Mouse (Mus musculus): ENCODE results near the gene Adcy10. TPM values are rescaled to one million over a fixed set of nuclear protein-coding genes. Genes with fewer than 3 reads are reported as not detected.
A peak's percentile ranks its signal among the peaks of the same experiment; 100 is the strongest.

Adcy10 gene
- 0.18 TPM in 1 of 2 replicates, not detected in the other for polyA plus RNA-seq (2015; fragmentation: Nextera tagmentation; extraction: Ambion mirVana)

- ATAC-seq (ENCODE audit: insufficient number of reproducible peaks, insufficient read depth, low FRiP score, low TSS enrichment, low read depth), result no peak
- H3K27me3 ChIP-seq, result no peaks in the 10 kb centered on the region
Observed at GRCm38 (mm10) chr1:165484688-165485233, at the start of gene Adcy10. Adcy10 (plus strand) TSS chr1:165485183.

GRCm38 (mm10) chr1:165438289-165439021 is 46.5 kb upstream of the Adcy10 start:
- WGBS, result 98% methylated on average over 1 of the region's 1 CpGs
- Histone ChIP-seq H3K9ac (no peak overlapping the region), H3K4me1 (no peaks in the 10 kb centered on the region), H3K4me3 (no peak overlapping the region), H3K9me3 (peaks cover 6% of the 10 kb centered on the region; the same call in 1 of the 2 replicates), H3K4me2 (no peak overlapping the region), H3K27ac (no peak overlapping the region), H3K36me3 (no peaks in the 10 kb centered on the region), H3K27me3 (no peaks in the 10 kb centered on the region)
- no peak for ATAC-seq (ENCODE audit: insufficient number of reproducible peaks, insufficient read depth, low FRiP score, low TSS enrichment, low read depth)

More at GRCm38 (mm10) chr1:165484688-165485233, at the start of gene Adcy10:
- Histone ChIP-seq H3K4me3 (no peak within 1 kb of the TSS), H3K9me3 (no peaks in the 10 kb centered on the region), H3K27ac (no peak within 1 kb of the TSS), H3K36me3 (peaks cover 18% of the 10 kb centered on the region), H3K9ac (no peak within 1 kb of the TSS), H3K4me2 (no peak within 1 kb of the TSS), H3K4me1 (no peaks in the 10 kb centered on the region)
- 92% methylated on average over 8 of the region's 8 CpGs for WGBS

GRCm38 (mm10) chr1:165440788-165441187 is 44.2 kb upstream of the Adcy10 start:
- no peaks in the 10 kb centered on the region for H3K36me3 ChIP-seq
- no peaks in the 10 kb centered on the region for H3K4me1 ChIP-seq
- H3K9me3 ChIP-seq, result peaks cover 2% of the 10 kb centered on the region; the same call in 1 of the 2 replicates
- no peak overlapping the region for H3K4me2 ChIP-seq
- no peak overlapping the region for H3K4me3 ChIP-seq
- H3K27ac ChIP-seq, result no peak overlapping the region
- 60% methylated on average over 3 of the region's 3 CpGs for WGBS
- H3K27me3 ChIP-seq, result no peaks in the 10 kb centered on the region
- ATAC-seq (ENCODE audit: insufficient number of reproducible peaks, insufficient read depth, low FRiP score, low TSS enrichment, low read depth), result no peak
- H3K9ac ChIP-seq, result no peak overlapping the region

GRCm38 (mm10) chr1:165441201-165441600 is 43.8 kb upstream of the Adcy10 start:
- no peaks in the 10 kb centered on the region for H3K4me1 ChIP-seq
- no peaks in the 10 kb centered on the region for H3K36me3 ChIP-seq
- ATAC-seq (ENCODE audit: insufficient number of reproducible peaks, insufficient read depth, low FRiP score, low TSS enrichment, low read depth), result no peak
- H3K9me3 ChIP-seq, result no peaks in the 10 kb centered on the region
- H3K9ac ChIP-seq, result no peak overlapping the region
- H3K4me2 ChIP-seq, result no peak overlapping the region
- H3K27ac ChIP-seq, result no peak overlapping the region
- no peak overlapping the region for H3K4me3 ChIP-seq
- no peaks in the 10 kb centered on the region for H3K27me3 ChIP-seq

GRCm38 (mm10) chr1:165441719-165442118 is 43.3 kb upstream of the Adcy10 start:
- Histone ChIP-seq H3K9ac (no peak overlapping the region), H3K4me3 (no peak overlapping the region), H3K4me1 (no peaks in the 10 kb centered on the region), H3K27me3 (no peaks in the 10 kb centered on the region), H3K4me2 (no peak overlapping the region), H3K36me3 (no peaks in the 10 kb centered on the region), H3K27ac (no peak overlapping the region), H3K9me3 (no peaks in the 10 kb centered on the region)
- 73% methylated on average over 3 of the region's 3 CpGs for WGBS
- no peak for ATAC-seq (ENCODE audit: insufficient number of reproducible peaks, insufficient read depth, low FRiP score, low TSS enrichment, low read depth)

- no peaks in the 10 kb centered on the region for H3K36me3 ChIP-seq
- H3K27ac ChIP-seq, result no peak overlapping the region
- ATAC-seq (ENCODE audit: insufficient number of reproducible peaks, insufficient read depth, low FRiP score, low TSS enrichment, low read depth), result no peak
- H3K4me1 ChIP-seq, result peaks cover 13% of the 10 kb centered on the region
- H3K4me3 ChIP-seq, result peak overlapping the region; percentile 94
- H3K4me2 ChIP-seq, result peak overlapping the region; percentile 63
- WGBS, result 17% methylated on average over 7 of the region's 7 CpGs
- H3K9me3 ChIP-seq, result no peaks in the 10 kb centered on the region
- H3K27me3 ChIP-seq, result no peaks in the 10 kb centered on the region
- H3K9ac ChIP-seq, result peak overlapping the region; percentile 86
Observed at GRCm38 (mm10) chr1:165459041-165459502, 25.9 kb upstream of the Adcy10 start.

GRCm38 (mm10) chr1:165459503-165460181 is 25.3 kb upstream of the Adcy10 start:
- Histone ChIP-seq H3K27me3 (no peaks in the 10 kb centered on the region), H3K9ac (peak overlapping the region; percentile 86), H3K27ac (peak overlapping the region; percentile 92), H3K4me3 (peak overlapping the region; percentile 94), H3K4me2 (peak overlapping the region; percentile 63), H3K9me3 (no peaks in the 10 kb centered on the region), H3K4me1 (peaks cover 13% of the 10 kb centered on the region), H3K36me3 (no peaks in the 10 kb centered on the region)
- under 1% methylated on average over 60 of the region's 60 CpGs for WGBS
- ATAC-seq (ENCODE audit: insufficient number of reproducible peaks, insufficient read depth, low FRiP score, low TSS enrichment, low read depth), result no peak; the same call in 1 of the 2 replicates

- peak; percentile 93 for ATAC-seq (ENCODE audit: insufficient number of reproducible peaks, insufficient read depth, low FRiP score, low TSS enrichment, low read depth)
- no peaks in the 10 kb centered on the region for H3K27me3 ChIP-seq
- no peaks in the 10 kb centered on the region for H3K36me3 ChIP-seq
- peaks cover 13% of the 10 kb centered on the region for H3K4me1 ChIP-seq
- peak within 1 kb of the TSS; percentile 86 for H3K9ac ChIP-seq
- peak within 1 kb of the TSS; percentile 92 for H3K27ac ChIP-seq
- H3K4me2 ChIP-seq, result peak within 1 kb of the TSS; percentile 63
- 0% methylated on average over 32 of the region's 37 CpGs for whole genome bisulfite sequencing
- peak within 1 kb of the TSS; percentile 94 for H3K4me3 ChIP-seq
- no peaks in the 10 kb centered on the region for H3K9me3 ChIP-seq
Observed at GRCm38 (mm10) chr1:165460360-165460800, 24.6 kb upstream of the Adcy10 start, which contains the start of the genes Dcaf6 and Mpc2. Dcaf6 (minus strand) TSS chr1:165460475. Mpc2 (plus strand) TSS chr1:165460637.

GRCm38 (mm10) chr1:165460801-165461377 is 24.1 kb upstream of the Adcy10 start:
- no peaks in the 10 kb centered on the region for H3K9me3 ChIP-seq
- under 1% methylated on average over 41 of the region's 41 CpGs for WGBS
- peak; percentile 97 for ATAC-seq (ENCODE audit: insufficient number of reproducible peaks, insufficient read depth, low FRiP score, low TSS enrichment, low read depth)
- H3K9ac ChIP-seq, result peak overlapping the region; percentile 86
- peak overlapping the region; percentile 94 for H3K4me3 ChIP-seq
- H3K4me2 ChIP-seq, result peak overlapping the region; percentile 63
- H3K36me3 ChIP-seq, result no peaks in the 10 kb centered on the region
- no peaks in the 10 kb centered on the region for H3K27me3 ChIP-seq
- H3K4me1 ChIP-seq, result peaks cover 13% of the 10 kb centered on the region
- H3K27ac ChIP-seq, result peak overlapping the region; percentile 92

- H3K27ac ChIP-seq, result no peak overlapping the region; the same call in 1 of the 2 replicates
- H3K27me3 ChIP-seq, result no peaks in the 10 kb centered on the region
- no peak for ATAC-seq (ENCODE audit: insufficient number of reproducible peaks, insufficient read depth, low FRiP score, low TSS enrichment, low read depth)
- H3K4me3 ChIP-seq, result peak overlapping the region; percentile 94
- no peaks in the 10 kb centered on the region for H3K36me3 ChIP-seq
- peak overlapping the region; percentile 81 for H3K9ac ChIP-seq
- 1% methylated on average over 9 of the region's 9 CpGs for WGBS
- H3K4me1 ChIP-seq, result peaks cover 13% of the 10 kb centered on the region
- no peaks in the 10 kb centered on the region for H3K9me3 ChIP-seq
- H3K4me2 ChIP-seq, result peak overlapping the region; percentile 63
Observed at GRCm38 (mm10) chr1:165461681-165462080, 23.3 kb upstream of the Adcy10 start.

GRCm38 (mm10) chr1:165462861-165463260 is 22.1 kb upstream of the Adcy10 start:
- Histone ChIP-seq H3K36me3 (no peaks in the 10 kb centered on the region), H3K9me3 (no peaks in the 10 kb centered on the region), H3K4me1 (peaks cover 13% of the 10 kb centered on the region), H3K4me3 (no peak overlapping the region), H3K27me3 (no peaks in the 10 kb centered on the region), H3K4me2 (no peak overlapping the region), H3K27ac (no peak overlapping the region), H3K9ac (no peak overlapping the region)
- no peak for ATAC-seq (ENCODE audit: insufficient number of reproducible peaks, insufficient read depth, low FRiP score, low TSS enrichment, low read depth)
- 69% methylated on average over 1 of the region's 1 CpGs for WGBS
